Mouse (Mus musculus) lung, adult 2 months (tissue): ENCODE measurements around the gene Trim34a.

Experiments used
- CTCF ChIP-seq: fragments of 200-500 bp; IDR thresholded peaks from 2 replicates; pipeline ENCODE4 v1.5.1; 2011; ENCODE audit warnings: mild to moderate bottlenecking, low read length, control low read depth; ENCODE audit not compliant: insufficient read depth
- POLR2A ChIP-seq: fragments of 200-500 bp; IDR thresholded peaks from 2 replicates; pipeline ENCODE4 v1.6.1; 2011; ENCODE audit warnings: low read depth, mild to moderate bottlenecking, control low read depth, low read length, borderline replicate concordance; ENCODE audit errors: extremely low read depth

GRCm38 (mm10) chr7:104243616-104244015 is 641 bp upstream of the Trim34a start:
- no peak for TF ChIP-seq POLR2A
- TF ChIP-seq CTCF, result no peak
